Mouse (Mus musculus): ENCODE measurements at regions not wholly inside any gene's neighbourhood (a gene's known extent, or its start where the extent isn't known, plus 50 kb on each side); places are given as distances from the start of the nearest gene placed in this dataset.

- H3K4me2 ChIP-seq (ENCODE audit: low read depth, low read length), result no peak overlapping the region
- no peaks in the 10 kb centered on the region for H3K9me3 ChIP-seq (ENCODE audit: control insufficient read depth, low read length)
- peaks cover 3% of the 10 kb centered on the region; the same call in 1 of the 2 replicates for H3K27me3 ChIP-seq (replicated peaks; ENCODE audit: control insufficient read depth, insufficient read depth, low read length)
- peaks cover 2% of the 10 kb centered on the region for H3K4me1 ChIP-seq (ENCODE audit: control insufficient read depth, insufficient read depth, low read length)
- no peak overlapping the region for H3K4me3 ChIP-seq (ENCODE audit: low read depth, low read length)
- ATAC-seq (ENCODE audit: low read depth) (no peak), DNase-seq (ENCODE audit: low spot score) (peak; percentile 20)
- H3K36me3 ChIP-seq (ENCODE audit: control insufficient read depth, insufficient read depth, low read length), result no peaks in the 10 kb centered on the region
- H3K9ac ChIP-seq (ENCODE audit: low read depth, low read length), result no peak overlapping the region
- peak overlapping the region; percentile 61; the same call in 1 of the 2 replicates for H3K27ac ChIP-seq (replicated peaks; ENCODE audit: low read depth, low read length)
These were observed 1579.5 kb downstream of the 4930444P10Rik start for GRCm38 (mm10) chr1:14513662-14514061.

DNA sequence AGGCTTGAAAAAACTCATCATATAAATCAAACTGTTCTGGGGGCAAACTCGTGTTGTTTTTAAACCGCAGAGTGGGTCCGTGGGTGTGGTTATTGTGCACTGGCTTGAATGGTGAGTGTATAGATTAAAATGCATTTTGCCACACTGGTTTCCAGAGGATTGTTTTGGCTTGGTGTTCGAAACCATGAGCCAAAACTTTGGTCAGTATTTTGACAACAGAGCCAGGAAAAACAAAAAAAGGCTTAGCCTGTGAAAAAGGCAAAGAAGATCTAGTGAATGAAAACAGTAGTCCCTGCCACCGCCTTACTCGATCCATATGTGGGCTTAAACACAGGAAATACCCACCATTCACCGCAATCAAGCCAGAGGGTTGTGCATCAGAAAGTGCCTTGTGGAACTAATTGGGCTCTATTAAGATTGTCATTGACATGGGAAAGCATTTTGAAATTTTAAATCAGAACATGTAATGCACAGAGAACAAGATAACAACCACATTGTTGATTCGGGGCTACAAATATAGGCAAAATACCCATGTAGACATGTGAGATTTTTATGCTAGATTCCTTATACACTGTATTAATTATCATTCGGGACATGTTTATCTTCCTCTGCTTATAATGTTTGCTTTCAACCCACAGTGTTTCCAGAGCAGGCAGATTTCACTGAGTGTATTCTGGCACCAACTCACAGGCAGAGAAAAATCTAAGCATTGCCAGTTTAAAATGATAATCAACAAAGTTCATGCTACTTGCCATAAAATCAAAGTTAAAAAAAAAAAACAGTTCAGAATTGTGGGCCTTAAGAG is 1580.4 kb downstream of the 4930444P10Rik start:
- DNase-seq (ENCODE audit: low spot score) (peak; percentile 90), ATAC-seq (ENCODE audit: low read depth) (peak; percentile 81)
- Histone ChIP-seq H3K9me3 (ENCODE audit: control insufficient read depth, low read length) (no peaks in the 10 kb centered on the region), H3K9ac (ENCODE audit: low read depth, low read length) (no peak overlapping the region), H3K4me3 (ENCODE audit: low read depth, low read length) (no peak overlapping the region), H3K4me2 (ENCODE audit: low read depth, low read length) (no peak overlapping the region), H3K36me3 (ENCODE audit: control insufficient read depth, insufficient read depth, low read length) (no peaks in the 10 kb centered on the region), H3K27ac (replicated peaks; ENCODE audit: low read depth, low read length) (peak overlapping the region; percentile 61), H3K4me1 (ENCODE audit: control insufficient read depth, insufficient read depth, low read length) (peaks cover 10% of the 10 kb centered on the region), H3K27me3 (replicated peaks; ENCODE audit: control insufficient read depth, insufficient read depth, low read length) (peaks cover 3% of the 10 kb centered on the region; the same call in 1 of the 2 replicates)
- whole genome bisulfite sequencing, result 23% methylated on average over 9 of the region's 9 CpGs

DNA sequence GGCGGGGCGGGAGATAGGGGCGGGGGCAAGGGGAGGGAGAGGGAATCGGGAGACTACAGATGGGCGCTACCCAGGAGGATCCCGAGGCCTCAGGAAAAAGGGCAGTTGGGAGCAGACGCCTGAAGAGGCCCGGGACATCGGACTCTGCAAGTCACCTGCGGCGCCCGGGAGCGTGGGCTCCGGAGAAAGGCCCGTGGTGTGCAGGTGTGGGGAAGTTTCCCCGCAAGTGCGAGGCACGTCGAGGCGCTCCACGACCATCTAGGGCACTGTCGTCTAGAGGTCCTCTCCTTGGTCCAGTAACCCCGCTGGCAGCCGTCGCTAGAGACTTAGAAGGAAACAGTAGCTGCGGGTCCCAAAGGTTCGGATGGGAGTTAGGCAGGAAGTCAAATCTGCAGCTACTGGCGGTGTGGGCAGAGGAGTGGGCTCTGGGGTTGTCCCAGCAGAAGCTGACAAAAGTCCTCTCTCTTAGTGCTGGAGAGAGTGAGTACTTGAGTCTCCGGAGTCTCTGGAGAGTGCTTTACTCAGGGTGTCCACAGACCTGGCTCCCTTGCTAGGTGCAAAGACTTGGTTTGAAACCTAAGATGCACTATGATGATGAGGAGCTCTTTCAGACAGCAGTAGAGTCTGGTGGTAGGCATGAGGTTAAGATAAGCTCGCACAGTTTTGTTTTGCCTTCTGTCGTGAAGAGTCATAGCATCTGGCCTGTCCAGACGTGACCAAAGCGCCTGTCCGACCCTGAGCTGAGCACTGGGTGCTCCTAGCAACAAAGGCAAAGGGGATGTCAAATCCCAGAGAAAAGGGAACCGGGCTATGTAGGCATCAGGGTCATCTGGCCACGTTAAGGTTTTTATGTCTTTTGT is 1586.1 kb downstream of the 4930444P10Rik start:
- Histone ChIP-seq H3K36me3 (ENCODE audit: control insufficient read depth, insufficient read depth, low read length) (no peaks in the 10 kb centered on the region), H3K9me3 (ENCODE audit: control insufficient read depth, low read length) (no peaks in the 10 kb centered on the region), H3K4me3 (ENCODE audit: low read depth, low read length) (peak overlapping the region; percentile 47), H3K4me1 (ENCODE audit: control insufficient read depth, insufficient read depth, low read length) (peaks cover 31% of the 10 kb centered on the region), H3K27me3 (replicated peaks; ENCODE audit: control insufficient read depth, insufficient read depth, low read length) (peaks cover 18% of the 10 kb centered on the region), H3K4me2 (ENCODE audit: low read depth, low read length) (peak overlapping the region; percentile 87), H3K27ac (replicated peaks; ENCODE audit: low read depth, low read length) (peak overlapping the region; percentile 90), H3K9ac (ENCODE audit: low read depth, low read length) (peak overlapping the region; percentile 68)
- WGBS, result 11% methylated on average over 28 of the region's 36 CpGs
- no peak for ATAC-seq (ENCODE audit: low read depth)
- DNase-seq (ENCODE audit: low spot score), result peak; percentile 41

DNA sequence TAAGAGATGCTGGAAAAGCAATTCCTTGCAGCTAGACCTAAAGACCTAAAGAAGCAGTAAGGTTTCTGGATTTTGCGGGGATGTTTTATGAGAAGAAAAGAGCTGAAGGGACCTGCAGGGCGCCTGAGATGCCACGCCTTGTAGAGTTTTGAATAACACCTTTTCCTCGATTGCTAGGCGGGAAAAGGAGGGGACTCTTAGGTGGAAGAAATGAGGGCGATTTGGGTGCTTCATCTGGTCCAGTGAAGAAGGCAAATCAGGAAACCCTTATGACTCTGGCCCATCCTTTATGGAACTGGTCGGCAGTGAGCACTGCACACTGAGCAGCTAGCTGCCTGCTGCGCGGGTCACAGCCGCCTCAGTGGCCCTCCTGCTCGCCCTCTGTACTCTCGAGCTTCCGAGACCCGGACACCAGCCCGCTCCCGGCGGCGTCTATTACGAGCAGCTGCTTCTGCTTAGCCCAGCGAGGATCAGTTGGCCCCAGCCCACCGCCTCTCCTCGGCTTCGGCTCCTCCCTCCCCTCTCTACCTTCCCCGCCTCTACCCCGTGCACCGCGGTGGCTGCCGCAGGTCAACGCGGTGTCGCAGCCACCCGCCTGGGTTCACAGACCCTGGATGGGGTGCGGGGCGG is 1586.8 kb downstream of the 4930444P10Rik start:
- Histone ChIP-seq H3K27ac (replicated peaks; ENCODE audit: low read depth, low read length) (peak overlapping the region; percentile 90), H3K4me1 (ENCODE audit: control insufficient read depth, insufficient read depth, low read length) (peaks cover 31% of the 10 kb centered on the region), H3K27me3 (replicated peaks; ENCODE audit: control insufficient read depth, insufficient read depth, low read length) (peaks cover 18% of the 10 kb centered on the region), H3K4me3 (ENCODE audit: low read depth, low read length) (peak overlapping the region; percentile 47), H3K9ac (ENCODE audit: low read depth, low read length) (peak overlapping the region; percentile 68), H3K4me2 (ENCODE audit: low read depth, low read length) (peak overlapping the region; percentile 87), H3K9me3 (ENCODE audit: control insufficient read depth, low read length) (no peaks in the 10 kb centered on the region), H3K36me3 (ENCODE audit: control insufficient read depth, insufficient read depth, low read length) (no peaks in the 10 kb centered on the region)
- 2% methylated on average over 29 of the region's 34 CpGs for WGBS
- ATAC-seq (ENCODE audit: low read depth), result peak; percentile 95
- DNase-seq (ENCODE audit: low spot score), result peak; percentile 91

- Histone ChIP-seq H3K4me2 (ENCODE audit: low read depth, low read length) (peak overlapping the region; percentile 87), H3K27ac (replicated peaks; ENCODE audit: low read depth, low read length) (peak overlapping the region; percentile 90)
These were observed 1587.4 kb downstream of the 4930444P10Rik start for GRCm38 (mm10) chr1:14505741-14506140.

GRCm38 (mm10) chr1:14504767-14505343 is 1588.3 kb downstream of the 4930444P10Rik start:
- Histone ChIP-seq H3K9ac (ENCODE audit: low read depth, low read length) (peak overlapping the region; percentile 64), H3K4me3 (ENCODE audit: low read depth, low read length) (peak overlapping the region; percentile 47), H3K4me2 (ENCODE audit: low read depth, low read length) (peak overlapping the region; percentile 87), H3K27ac (replicated peaks; ENCODE audit: low read depth, low read length) (peak overlapping the region; percentile 90), H3K4me1 (ENCODE audit: control insufficient read depth, insufficient read depth, low read length) (peaks cover 31% of the 10 kb centered on the region), H3K36me3 (ENCODE audit: control insufficient read depth, insufficient read depth, low read length) (no peaks in the 10 kb centered on the region), H3K9me3 (ENCODE audit: control insufficient read depth, low read length) (no peaks in the 10 kb centered on the region), H3K27me3 (replicated peaks; ENCODE audit: control insufficient read depth, insufficient read depth, low read length) (peaks cover 18% of the 10 kb centered on the region)
- 3% methylated on average over 12 of the region's 12 CpGs for WGBS
- ATAC-seq (ENCODE audit: low read depth), result no peak
- DNase-seq (ENCODE audit: low spot score), result peak; percentile 45

More at GRCm38 (mm10) chr1:14505741-14506140, 1587.4 kb downstream of the 4930444P10Rik start:
- Histone ChIP-seq H3K9ac (ENCODE audit: low read depth, low read length) (peak overlapping the region; percentile 68), H3K36me3 (ENCODE audit: control insufficient read depth, insufficient read depth, low read length) (no peaks in the 10 kb centered on the region), H3K4me1 (ENCODE audit: control insufficient read depth, insufficient read depth, low read length) (peaks cover 31% of the 10 kb centered on the region), H3K9me3 (ENCODE audit: control insufficient read depth, low read length) (no peaks in the 10 kb centered on the region), H3K4me3 (ENCODE audit: low read depth, low read length) (peak overlapping the region; percentile 47), H3K27me3 (replicated peaks; ENCODE audit: control insufficient read depth, insufficient read depth, low read length) (peaks cover 18% of the 10 kb centered on the region)
- WGBS, result 9% methylated on average over 6 of the region's 6 CpGs
- peak; percentile 79 for DNase-seq (ENCODE audit: low spot score)
- no peak for ATAC-seq (ENCODE audit: low read depth)

GRCm38 (mm10) chr1:14503881-14504742 is 1589.0 kb downstream of the 4930444P10Rik start:
- Histone ChIP-seq H3K4me2 (ENCODE audit: low read depth, low read length) (peak overlapping the region; percentile 87), H3K27me3 (replicated peaks; ENCODE audit: control insufficient read depth, insufficient read depth, low read length) (peaks cover 14% of the 10 kb centered on the region), H3K9ac (ENCODE audit: low read depth, low read length) (peak overlapping the region; percentile 64), H3K9me3 (ENCODE audit: control insufficient read depth, low read length) (no peaks in the 10 kb centered on the region), H3K27ac (replicated peaks; ENCODE audit: low read depth, low read length) (peak overlapping the region; percentile 90), H3K36me3 (ENCODE audit: control insufficient read depth, insufficient read depth, low read length) (no peaks in the 10 kb centered on the region), H3K4me3 (ENCODE audit: low read depth, low read length) (peak overlapping the region; percentile 47), H3K4me1 (ENCODE audit: control insufficient read depth, insufficient read depth, low read length) (peaks cover 31% of the 10 kb centered on the region)
- no peak for ATAC-seq (ENCODE audit: low read depth)
- 3% methylated on average over 17 of the region's 17 CpGs for WGBS
- peak; percentile 85 for DNase-seq (ENCODE audit: low spot score)

All from embryonic facial prominence, embryonic 14.5 days (tissue).